Mouse (Mus musculus) ZHBTc4 (cell line): ENCODE data around the gene 9930104L06Rik.
A peak's percentile ranks its signal among the peaks of the same experiment; 100 is the strongest.
"Not testable (repeated sequence)": the region's sequence is repeated elsewhere in the genome, so short reads cannot be mapped to it uniquely, and the experiment has no call there.

Source experiments
- DNase-seq: peaks from one replicate; pipeline ENCODE4 v3.0.0-alpha.2; 2011; ENCODE audit warnings: low read depth, low spot score

The 9930104L06Rik gene

DNA sequence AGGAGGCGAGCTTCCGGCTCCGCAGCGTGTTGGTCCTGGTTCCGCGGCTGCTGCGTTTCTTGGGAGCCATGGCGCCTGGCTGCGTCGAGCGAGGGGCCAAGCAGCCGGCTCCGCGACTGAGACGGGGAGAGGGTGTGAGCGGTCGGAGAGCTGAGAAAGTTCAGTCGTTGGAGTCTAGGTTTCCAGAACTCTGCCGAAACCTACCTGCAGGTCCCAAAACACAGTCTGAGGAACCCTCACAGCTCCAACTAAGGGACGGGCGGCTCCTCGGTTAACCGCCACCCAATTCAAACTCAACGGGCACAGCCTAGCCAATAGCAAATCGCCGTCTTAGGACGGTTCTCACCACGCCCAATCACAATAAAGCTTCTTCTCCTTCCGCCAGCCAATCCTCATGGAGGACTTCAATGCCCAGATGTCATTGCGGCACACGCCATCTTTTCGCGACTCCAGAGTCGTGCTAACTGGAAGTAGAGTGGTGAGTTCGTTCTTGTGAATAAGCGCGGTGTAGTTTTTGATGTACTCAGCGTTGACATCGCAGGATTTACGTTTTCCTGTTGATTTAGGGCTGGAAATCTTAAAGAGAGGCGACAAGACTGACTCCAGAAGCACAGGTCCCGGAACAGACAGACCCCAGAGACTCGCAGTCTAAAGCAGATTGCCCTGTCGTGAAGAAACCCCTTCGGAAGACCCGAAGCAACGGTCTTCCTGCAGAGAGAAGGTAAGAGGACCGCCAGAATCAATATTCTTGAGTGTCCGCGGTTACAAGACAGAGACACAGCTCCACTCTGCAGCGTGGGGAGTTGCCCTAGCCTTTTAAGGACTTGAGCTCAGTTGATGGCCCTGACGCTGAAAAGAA is at the start of gene 9930104L06Rik:
Gene 9930104L06Rik (plus strand): TSS at position 436 of the 859 bp plus-strand sequence.
- peak; percentile 99 for DNase-seq

DNA sequence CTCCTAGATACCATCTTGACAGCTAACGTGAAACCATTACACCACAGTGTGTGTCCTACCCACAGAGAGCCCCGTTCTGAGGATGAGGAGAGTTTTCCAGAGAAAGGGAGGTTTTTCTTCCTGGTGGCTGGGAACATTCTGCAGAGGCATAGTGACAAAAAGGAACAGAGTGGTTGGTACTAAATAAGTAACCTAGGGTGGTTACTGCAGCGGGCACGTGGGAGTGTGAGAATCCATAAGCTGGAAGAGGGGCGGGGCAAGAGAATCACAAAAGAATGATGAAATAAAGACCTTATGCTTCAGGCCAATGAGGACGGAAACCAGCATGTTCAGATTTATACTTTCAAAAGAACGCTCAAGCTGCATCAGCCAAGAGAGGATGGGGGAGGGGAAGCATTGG is 48.1 kb upstream of the 9930104L06Rik start:
- DNase-seq = no peak

DNA sequence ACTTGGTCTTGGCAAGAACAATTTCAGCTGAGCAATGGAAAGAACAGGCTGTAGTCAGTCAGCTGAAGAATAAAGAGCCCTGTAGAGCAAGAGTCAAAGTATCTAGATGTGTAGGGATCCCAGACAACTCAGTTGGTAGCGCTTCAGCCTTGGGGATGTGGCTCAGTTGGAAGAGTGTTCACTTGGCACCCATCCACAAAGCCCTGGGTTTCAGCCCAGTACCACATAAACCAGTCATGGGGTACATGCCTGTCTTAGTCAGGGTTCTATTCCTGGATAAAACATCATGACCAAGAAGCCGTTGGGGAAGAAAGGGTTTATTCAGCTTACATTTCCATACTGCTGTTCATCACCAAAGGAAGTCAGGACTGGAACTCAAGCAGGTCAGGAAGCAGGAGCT is 46.9 kb upstream of the 9930104L06Rik start:
- no peak for DNase-seq

DNA sequence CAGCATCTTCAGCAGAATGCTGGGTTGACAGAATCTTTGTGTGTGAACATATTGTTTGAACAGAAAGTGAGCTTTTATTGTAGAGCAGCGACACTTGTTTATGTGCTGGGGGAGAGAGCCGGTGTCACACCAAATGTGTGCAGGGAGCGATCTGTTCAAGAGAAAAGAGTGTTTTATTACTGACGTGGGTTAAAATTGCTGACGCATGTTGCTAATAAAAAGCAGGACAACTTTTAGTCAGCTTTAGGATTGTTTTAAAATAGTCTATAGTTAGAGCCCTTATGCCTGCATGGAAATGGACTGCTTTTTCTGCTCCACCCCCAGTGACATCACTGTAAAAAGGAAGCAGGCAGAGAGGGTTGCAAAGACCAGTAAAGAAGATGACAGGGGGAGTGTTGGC is 46.0 kb upstream of the 9930104L06Rik start:
- DNase-seq = no peak

DNA sequence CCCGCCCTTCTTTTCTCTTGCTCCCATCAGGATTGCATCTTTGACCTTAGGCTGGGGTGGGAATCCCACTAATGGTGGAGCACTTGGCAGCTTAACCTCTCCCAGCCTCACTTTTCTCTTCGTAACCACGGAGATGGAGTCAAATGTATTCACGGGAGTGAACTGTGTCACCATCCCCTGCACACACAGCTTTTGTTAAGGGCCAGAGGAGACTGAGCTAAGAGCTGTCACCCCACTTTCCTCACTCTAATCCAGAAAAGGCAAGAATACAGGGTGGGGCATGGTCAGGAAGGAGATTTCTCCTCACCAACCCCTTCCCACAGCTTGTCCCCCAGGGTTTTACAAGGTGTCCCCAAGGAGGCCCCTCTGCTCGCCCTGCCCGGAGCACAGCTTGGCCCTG is 43.1 kb upstream of the 9930104L06Rik start:
- peak; percentile 39 for DNase-seq

DNA sequence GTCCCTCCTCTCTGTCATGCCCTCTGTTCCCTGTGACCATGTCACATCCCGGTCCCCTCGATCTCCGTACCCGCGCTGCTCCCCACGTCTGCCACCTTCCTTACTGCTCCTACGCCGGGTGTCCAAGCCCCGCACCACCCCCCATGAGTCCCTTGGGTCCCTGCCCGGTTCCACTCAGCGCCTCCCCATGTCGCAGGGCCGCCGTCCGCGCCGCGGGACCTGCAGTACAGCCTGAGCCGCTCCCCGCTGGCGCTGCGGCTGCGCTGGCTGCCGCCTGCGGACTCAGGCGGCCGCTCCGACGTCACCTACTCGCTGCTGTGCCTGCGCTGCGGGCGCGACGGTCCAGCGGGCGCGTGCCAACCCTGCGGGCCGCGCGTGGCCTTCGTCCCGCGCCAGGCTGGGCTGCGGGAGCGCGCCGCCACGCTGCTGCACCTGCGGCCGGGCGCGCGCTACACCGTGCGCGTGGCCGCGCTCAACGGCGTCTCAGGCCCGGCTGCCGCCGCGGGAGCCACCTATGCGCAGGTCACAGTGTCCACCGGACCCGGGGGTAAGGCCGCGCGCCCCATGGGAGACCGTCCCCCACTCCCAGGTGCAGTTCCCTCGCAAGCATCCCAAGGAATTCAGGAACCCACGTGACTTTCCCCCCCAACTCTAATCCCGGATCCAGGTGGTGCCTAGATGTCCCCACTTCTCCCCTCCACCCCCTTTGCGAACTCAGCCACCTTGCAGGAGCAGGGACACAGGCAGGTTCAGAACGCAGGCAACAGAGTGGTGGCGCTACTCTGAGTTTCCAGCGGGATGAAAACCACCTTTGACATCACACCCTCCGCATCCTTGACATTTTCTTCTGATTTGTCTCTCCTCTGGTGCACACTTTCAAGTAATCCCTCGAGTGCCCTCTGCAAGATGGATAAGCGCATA is 42.1 kb upstream of the 9930104L06Rik start:
- peak; percentile 55 for DNase-seq

DNA sequence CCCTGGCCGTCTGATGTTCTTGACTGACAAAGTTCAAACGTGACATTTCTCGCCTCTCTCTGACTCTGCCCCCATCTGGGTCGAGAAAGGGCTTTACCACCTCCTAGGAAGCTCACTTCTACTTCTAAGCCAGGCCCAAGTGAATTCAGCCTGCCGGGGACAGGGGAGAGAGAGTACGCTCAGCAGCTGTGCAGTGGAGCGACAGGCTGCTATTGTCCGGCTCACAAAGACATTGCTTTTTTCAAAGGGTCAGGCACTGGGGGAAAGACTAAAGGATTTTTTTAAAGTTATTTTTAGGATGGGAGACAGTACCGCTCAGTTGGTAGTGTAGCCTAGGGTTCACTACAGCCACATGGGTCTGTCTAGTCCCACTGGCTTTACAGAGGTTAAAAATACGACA is 38.4 kb upstream of the 9930104L06Rik start:
- DNase-seq = no peak

DNA sequence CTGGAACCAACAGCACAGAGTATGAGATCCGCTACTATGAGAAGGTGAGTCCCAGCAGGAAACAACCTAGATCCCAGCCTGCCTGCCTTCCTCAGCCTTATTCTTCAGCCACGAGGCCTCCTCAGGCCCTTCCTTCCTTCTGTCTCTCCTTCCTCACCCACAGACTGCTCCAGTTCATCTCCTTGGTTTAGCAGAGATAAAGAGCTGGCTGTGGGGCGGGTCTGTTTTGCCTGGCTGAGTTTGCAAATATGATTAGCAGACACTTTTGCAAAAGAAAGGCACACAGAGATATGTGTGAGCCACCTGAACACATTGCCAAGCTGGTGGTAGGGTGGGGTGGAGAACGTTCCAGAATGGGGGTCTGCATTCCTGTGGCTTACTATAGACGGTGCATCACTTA is 36.9 kb upstream of the 9930104L06Rik start:
- DNase-seq = no peak

DNA sequence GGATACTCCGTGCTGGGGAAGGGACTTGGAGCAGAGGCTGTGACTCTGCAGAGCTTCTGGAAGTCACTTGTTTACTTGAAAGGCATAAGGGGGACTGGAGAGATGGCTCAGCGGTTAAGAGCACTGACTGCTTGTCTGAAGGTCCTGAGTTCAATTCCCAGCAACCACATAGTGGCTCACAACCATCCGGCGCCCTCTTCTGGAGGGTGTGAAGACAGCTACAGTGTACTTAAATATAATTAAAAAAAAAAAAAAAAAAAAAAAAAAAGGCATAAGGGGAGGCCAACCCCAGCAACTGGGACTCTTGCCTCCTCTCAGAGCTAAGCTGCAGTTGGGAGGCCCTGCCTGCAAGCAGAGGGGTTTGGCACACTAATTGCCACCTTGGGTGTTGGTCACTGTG is 31.4 kb upstream of the 9930104L06Rik start:
- peak; percentile 62 for DNase-seq

DNA sequence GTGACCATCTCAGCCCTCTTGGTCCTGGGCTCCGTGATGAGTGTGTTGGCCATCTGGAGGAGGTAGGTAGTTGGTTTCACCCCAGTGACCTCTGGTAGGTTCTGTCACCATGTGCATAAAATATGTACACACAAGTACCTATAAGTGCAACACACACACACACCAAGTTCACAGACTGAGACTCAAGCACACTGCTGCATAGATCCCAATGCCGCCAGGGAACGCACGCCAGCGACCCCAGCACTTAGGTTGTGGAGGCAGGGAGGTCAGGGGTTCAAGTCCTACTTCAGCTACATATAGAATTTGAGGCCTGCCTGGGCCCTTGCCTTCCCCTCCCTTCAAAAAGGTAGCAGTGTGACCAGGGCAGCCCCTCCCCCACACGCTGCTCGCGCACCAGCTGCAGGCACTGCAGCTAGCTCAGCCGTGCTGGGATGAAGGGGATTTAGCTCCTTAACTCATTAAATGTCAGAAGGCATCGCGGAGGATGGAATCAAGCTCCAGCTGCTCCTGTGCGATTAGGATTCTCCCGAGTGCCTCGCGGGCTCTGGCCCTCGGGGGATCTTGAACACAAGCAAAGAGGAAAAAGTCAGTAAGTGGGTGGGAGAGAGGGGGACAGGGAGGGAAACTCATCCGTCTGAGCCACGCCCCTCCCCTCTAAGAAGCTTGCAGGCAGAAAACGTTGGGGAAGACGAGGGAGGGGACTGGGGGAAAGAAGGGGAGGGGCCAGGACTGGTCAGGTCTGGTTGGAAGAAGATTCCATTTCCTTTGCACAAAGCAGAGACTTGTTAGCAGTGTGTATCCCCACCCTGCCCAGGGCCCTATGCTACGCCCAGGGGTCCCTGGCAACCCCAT is 30.7 kb upstream of the 9930104L06Rik start:
- DNase-seq = peak; percentile 96

DNA sequence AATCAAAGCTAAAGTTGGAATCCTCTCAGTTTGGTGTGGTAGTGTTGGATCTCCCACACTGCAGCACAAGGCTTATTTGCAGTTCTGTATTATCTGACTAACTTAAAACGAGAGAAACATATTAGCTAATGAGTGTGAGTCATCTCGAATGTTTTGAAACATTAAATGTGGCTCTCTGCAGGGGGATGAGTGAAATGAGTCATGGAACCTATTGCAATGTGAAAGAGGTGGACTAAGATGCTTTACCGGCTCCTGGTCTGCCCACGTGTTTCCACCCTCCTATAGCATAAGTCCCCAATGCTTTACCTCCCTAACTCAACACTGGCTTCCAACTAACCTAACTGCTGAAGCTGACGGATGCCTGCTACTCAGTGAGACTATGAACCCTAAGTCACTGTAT is 8.7 kb upstream of the 9930104L06Rik start:
- no peak for DNase-seq

DNA sequence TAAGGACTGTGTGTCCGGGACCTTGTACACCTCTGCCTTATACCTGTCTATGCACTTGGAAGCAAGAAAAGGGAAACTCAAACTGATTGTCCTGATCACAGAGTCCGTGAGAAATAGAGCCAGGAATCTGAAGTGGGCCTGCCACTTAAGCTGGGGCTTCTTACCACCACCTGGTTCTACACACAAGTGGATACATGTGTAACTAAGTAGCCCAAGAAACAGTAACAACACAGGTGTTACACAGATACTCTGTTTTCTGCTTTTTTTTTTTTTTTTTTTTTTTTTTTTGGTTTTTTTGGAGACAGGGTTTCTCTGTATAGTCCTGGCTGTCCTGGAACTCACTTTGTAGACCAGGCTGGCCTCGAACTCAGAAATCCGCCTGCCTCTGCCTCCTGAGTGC is 2.4 kb downstream of the 9930104L06Rik start, which contains the start of gene Cdca8:
Gene Cdca8 (minus strand): TSS at position 101 of the 400 bp plus-strand sequence.
- not testable (repeated sequence) for DNase-seq

DNA sequence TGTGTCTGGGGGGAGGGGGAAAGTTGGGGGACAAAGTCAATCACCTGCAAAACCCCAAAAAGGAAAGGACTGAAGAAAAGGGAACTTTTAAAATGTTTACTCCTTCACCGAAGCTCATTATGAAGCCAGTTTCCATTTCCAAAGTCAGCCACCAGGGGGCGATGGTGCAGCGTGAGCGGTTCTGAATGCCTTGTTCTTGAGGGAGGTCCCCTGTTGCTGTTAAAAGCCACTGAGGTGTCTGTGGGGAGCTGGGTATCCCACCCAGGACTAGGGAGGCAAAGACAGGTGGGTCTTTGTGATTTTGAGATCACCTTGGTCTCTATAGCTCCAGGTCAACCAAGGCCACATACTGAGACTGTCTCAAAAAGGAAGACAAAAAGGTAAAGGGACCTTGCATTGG is 6.2 kb downstream of the 9930104L06Rik start:
- DNase-seq = peak; percentile 79

DNA sequence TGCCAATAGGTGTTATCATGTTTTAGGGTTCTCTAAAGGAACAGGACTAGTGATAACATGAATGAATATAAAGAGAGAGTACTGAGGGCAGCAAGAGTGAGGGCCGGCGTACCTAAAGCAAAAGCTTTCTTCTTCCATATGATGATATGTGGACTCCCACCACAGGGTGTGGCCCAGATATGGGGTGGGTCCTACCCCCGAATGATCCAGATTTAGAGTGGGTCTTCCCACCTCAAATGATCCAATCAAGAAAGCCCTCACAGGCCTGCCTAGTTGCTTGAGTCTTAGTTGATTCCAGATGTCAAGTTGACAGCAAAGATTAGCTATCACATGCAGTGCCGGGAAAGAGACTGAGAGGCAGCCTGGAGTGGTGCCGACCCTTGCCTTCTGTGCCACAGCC is 6.9 kb downstream of the 9930104L06Rik start:
- no peak for DNase-seq

DNA sequence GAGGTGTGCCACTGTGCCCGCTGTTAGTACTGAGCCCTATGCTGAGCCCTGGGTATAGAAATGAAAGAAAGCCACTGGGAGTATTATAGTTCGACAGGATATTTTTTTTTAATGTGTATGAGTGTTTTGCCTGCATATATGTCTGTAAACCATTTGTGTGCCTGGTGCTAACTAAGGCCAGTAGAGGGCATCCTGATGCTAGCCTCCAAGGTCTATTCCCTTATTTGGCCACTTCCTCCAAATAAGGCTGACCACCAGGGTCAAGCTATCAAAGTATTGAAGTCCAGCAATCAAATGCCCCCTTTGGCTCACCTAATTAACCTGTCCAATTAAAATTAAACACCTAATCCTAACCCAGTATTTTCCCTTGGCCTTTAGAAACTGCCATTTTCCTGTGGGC is 8.1 kb downstream of the 9930104L06Rik start:
- DNase-seq = no peak

DNA sequence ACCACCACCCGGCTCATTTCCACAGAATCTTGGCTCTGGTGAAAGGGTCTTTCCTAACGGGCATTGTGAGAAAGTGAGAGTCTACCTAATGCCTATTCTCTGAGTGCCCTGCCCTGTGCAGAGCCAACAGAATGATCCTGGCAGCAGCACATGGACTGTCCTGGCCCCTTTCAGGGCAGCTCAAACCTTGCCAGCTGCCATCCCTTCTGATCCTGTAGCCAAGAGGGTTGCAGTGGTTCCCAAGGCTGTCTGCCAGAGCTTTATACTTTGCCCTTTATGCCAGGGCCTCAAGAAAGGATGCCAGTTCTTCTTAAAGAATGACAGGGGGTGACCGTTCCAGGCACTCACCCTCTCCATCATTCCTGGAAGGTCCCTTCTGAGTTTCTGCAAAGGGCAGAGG is 12.6 kb downstream of the 9930104L06Rik start:
- no peak for DNase-seq

DNA sequence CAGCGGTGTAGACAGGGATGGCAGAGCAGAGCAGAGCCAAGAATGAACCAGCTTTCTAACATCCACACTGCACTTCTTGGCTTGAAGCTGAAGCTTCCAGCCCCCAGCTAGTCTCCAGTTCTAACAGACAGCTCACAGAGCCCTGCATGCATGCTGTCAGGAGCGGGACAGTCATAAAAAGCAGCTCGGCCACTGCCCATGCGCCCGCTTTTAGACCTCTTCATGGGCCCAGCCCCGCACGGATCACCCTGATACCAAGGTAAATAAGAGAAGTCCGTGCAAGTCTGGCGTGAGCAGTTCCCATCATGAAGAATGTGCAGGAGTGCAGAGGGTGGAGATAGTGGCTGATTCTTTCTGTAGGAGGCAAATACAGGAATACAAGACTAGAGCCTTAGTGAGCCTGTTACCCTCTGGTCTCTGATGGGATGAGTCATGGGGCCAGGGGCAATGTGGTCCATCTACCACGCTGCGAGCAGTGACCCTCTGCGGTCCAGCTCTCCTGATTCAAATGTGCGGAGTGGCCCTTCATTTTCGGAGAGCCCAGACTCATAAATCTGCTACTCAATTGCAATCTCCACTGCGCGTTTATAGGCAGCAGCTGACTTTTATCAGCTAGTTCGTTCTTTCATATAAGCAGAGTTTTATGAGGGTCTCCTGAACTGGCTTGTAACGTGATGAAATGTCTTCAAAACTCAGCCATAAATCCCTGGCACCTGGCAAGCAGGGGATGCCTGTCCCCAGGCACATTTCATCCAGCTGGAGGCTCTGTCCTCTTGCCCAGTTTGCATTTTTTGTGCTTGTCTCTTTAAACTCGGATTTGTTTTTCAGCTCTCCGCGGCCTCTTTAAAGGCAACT is 13.6 kb downstream of the 9930104L06Rik start:
- DNase-seq = no peak

DNA sequence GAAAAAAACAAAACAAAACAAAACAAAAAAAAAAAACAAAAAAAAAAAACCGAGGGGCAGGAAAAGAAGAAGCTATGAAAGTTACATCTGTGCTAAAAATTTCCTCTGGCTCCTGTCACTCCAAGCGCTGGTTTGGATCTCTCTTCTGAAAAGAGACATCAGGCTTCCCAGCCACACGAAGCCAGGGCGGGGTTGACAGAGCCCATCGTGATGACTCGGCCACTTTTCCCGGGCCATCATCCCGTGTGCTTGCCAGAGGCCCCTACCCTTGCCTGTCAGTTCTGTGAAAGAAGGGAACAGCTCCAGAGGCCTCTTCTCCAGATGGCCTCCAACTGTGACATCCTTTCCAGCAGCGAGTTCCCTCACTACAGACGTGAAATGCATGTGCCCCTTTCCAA is 14.2 kb downstream of the 9930104L06Rik start:
- DNase-seq = no peak

DNA sequence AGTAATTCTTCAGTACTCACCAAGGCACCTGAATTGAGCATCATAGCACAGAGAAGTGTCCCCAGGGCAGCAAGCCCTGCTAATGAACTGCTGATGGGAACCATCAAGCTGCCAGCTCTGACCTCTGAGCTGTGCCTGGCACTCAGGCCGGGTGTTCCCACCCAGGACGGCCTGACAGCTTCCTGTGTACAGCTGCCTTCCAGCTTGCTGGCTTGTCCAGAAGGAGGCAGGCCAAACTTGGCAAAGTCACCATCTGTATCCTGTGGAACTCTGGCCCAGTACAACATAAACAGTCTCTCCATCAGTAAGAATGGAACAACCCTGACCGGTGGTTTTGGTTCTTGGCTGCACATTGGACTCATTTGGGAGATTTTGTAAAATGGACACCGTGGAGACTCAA is 16.7 kb downstream of the 9930104L06Rik start:
- no peak for DNase-seq

DNA sequence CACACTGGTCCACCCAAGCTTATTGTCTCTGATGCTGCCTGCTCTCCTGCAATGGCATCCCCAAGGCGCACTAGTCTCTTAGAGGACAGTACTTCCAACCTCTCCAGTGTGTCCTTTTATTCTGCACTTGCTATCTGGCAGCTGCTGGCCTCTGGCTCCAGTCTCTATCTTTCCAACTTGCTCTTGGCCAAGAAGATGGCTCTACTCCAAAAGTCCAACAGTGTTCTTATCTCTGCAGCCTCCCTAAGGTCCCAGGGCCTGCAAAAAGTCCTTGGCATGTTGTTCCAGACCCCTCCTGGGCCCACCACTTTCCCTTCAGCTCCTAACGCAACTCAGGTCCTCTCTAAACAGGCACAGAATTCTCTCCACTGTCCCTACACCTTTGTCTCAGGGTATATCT is 20.4 kb downstream of the 9930104L06Rik start:
- no peak for DNase-seq

DNA sequence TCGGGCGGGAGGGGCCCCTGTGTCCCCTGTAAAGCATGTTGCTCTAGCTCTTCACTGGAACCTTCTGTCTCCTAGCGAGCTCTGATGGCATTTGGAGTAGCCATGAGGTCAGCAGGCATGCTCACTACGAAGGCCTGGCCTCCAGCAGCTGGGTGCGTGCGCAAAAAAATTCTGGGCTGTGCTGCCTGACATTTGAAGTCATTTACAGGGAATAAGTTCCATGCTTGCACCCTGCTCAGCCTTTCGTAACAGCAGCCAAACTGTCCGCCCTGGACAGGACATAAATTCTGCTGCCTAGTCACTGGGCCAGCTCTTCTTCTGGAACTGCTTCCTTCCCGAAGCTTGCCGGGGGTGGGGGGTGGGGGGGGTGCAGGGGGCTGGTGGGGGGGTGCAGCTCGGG is 22.2 kb downstream of the 9930104L06Rik start:
- DNase-seq = no peak
